Mouse (Mus musculus) Patski (cell line): Measurements from ENCODE around the gene Vamp5. TPM values are rescaled to one million over a fixed set of nuclear protein-coding genes. Genes with fewer than 3 reads are reported as not detected.

Source experiments
- ATAC-seq: fragments of 100-300 bp; one replicate; pipeline ENCODE4 v1.8.0; 2021
- CTCF ChIA-PET: fragments of 350-600 bp; sonication (Branson Sonifier 250); formaldehyde crosslinking; loops from one replicate; lab custom pipeline; 2022; ENCODE audit warnings: inconsistent platforms; lab: Charles Lee
- POLR2A ChIA-PET: fragments of 350-600 bp; sonication (Branson Sonifier 250); formaldehyde crosslinking; loops from one replicate; lab custom pipeline; 2022; ENCODE audit warnings: antibody characterized with exemption, inconsistent platforms; lab: Charles Lee
- DNase-seq: peaks from one replicate; pipeline ENCODE4 v3.0.0-alpha.2; 2011; ENCODE audit warnings: low read depth, low spot score
- H3K27me3 ChIP-seq: fragments of 371-371 bp; one replicate; pipeline ENCODE4 v1.5.1; 2021
- CTCF ChIP-seq: fragments of 100-300 bp; IDR thresholded peaks from one replicate; pipeline ENCODE4 v1.5.1; 2021
- in situ Hi-C: fragments of 300-500 bp; cut with MboI; formaldehyde crosslinking; loops from 3 replicates; pipeline ENCODE4 v1.11.1; 2018; ENCODE audit warnings: low pct_unique_long_range_greater_than_20kb, mixed read lengths
- polyA plus RNA-seq: library from polyadenylated mRNA; unstranded; gene quantifications from one replicate; pipeline ENCODE4 v1.2.3, GENCODE M21; 2021

Vamp5 gene
- 33.2 TPM for polyA plus RNA-seq

GRCm38 (mm10) chr6:72380131-72380770 is at the start of gene Vamp5:
Gene Vamp5 (minus strand): TSS chr6:72380468.
- ChIA-PET CTCF (interaction anchor here (1.1 to 2.2 kb wide), 6 partner anchors 9 to 160 kb away, joined by 3 to 11 read pairs (median 4); partner anchors contain the start of gene Vamp8), POLR2A (interaction anchor here (0.9 to 2.3 kb wide), 4 partner anchors 9 to 34 kb away, joined by 3 to 7 read pairs (median 3); no protein-coding TSS in a partner anchor)
- peak; percentile 88 for TF ChIP-seq CTCF
- H3K27me3 ChIP-seq, result no peaks in the 10 kb centered on the region
- ATAC-seq (peak; percentile 76), DNase-seq (no peak)
- in situ Hi-C loops, result no loop called here

DNA sequence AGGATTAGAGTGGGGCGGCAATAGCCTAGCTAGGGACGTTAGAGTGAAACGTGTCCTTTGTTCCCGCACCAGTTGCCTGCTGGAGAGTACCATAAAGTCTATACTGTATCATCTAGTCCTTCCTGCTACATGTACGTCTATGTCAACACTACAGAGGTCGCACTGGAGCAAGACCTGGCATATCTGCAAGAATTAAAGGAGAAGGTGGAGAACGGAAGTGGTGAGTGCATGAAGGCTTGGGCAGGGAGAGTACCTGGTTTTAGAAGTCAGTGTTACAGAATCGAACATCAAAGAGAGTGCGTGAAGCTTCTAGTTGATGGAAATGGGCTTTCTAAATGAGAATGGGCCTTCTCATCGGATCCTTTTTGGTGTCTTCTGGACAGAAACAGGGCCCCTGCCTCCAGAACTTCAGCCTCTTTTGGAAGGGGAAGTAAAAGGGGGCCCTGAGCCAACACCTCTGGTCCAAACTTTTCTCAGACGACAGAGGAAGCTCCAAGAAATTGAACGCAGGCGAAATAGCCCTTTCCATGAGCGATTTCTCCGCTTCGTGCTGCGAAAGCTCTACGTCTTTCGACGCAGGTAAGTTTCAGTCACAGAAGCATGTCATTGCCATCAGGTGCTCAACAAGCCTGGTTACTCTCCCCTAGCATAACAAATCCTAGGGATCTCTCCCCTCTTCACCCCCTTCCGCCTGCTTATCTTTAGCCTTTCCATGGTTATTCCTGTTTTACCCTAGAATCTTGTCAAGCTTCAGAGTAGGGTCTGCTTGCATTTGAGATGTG is 49.0 kb upstream of the Vamp5 start:
- no peaks in the 10 kb centered on the region for H3K27me3 ChIP-seq

DNA sequence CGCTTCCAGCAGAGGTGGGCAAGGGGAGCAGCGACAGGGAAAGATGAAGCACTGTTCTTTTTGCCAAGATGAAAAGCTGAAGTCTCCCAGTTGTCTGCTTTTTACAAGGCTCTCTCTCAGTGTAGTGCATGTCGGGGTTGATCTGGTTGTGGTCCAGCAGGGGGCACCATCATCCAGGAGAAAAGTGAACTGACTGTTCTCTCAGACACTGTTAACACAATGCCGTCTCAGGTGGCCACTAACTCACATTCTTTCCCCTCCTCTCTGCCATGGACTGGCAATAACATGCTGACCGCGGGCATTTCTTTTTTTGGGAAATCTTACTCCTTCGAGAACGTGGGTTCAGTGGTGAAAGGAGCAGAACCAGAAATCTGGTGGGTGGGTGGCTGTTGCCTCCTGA is 47.8 kb upstream of the Vamp5 start:
- peak; percentile 92 for TF ChIP-seq CTCF
- in situ Hi-C loops, result loop anchor here (5.0 kb wide), 2 partner anchors 109 to 144 kb away; no protein-coding TSS in a partner anchor
- DNase-seq (no peak), ATAC-seq (peak; percentile 71)
- POLR2A ChIA-PET, result no interaction called here
- H3K27me3 ChIP-seq, result no peaks in the 10 kb centered on the region
- CTCF ChIA-PET, result interaction anchor here (1.1 to 7.7 kb wide), 4 partner anchors 103 to 138 kb away, joined by 4 to 54 read pairs (median 6); no protein-coding TSS in a partner anchor

More for the DNA sequence above, 49.0 kb upstream of the Vamp5 start:
- DNase-seq, result no peak
- in situ Hi-C loops, result loop anchor here (5.0 kb wide), 2 partner anchors 108 to 143 kb away; no protein-coding TSS in a partner anchor
- ChIA-PET POLR2A (interaction anchor here (1.0 to 1.1 kb wide), 2 partner anchors 101 to 104 kb away, joined by 3 to 5 read pairs; no protein-coding TSS in a partner anchor), CTCF (interaction anchor here (1.1 to 7.7 kb wide), 4 partner anchors 105 to 149 kb away, joined by 3 to 54 read pairs (median 4); no protein-coding TSS in a partner anchor)
- ATAC-seq, result no peak
- no peak for TF ChIP-seq CTCF

DNA sequence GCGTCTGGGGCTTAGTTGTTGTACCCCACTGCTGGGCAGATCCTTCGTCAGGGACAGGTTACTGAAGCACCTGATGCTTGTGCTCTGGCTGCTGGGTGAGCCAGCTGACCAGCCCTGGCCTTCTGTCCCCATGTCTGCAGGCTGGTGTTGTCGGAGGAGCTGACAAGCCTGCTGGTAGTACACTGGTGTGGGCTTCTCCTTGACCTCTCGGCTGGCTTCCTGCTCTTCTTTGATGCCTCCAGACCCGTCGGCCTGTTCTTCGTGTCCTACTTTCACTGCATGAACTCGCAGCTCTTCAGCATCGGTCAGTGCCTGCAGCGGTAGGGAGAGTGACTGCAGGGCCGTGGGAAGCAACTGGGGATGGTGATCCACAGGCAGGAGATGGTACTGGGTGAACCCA is 45.4 kb upstream of the Vamp5 start:
- no peak for ATAC-seq
- DNase-seq, result no peak
- CTCF ChIA-PET, result interaction anchor here (1.3 to 2.5 kb wide), 2 partner anchors 10 to 110 kb away, joined by 3 to 10 read pairs; partner anchors contain the start of gene Ggcx
- POLR2A ChIA-PET, result interaction anchor here (1.2 to 1.9 kb wide), 2 partner anchors 109 to 122 kb away, joined by 5 to 8 read pairs; no protein-coding TSS in a partner anchor
- in situ Hi-C loops, result loop anchor here (5.0 kb wide), 2 partner anchors 112 to 147 kb away; no protein-coding TSS in a partner anchor
- no peaks in the 10 kb centered on the region for H3K27me3 ChIP-seq
- no peak for TF ChIP-seq CTCF

GRCm38 (mm10) chr6:72420901-72421300 is 40.6 kb upstream of the Vamp5 start:
- DNase-seq (no peak), ATAC-seq (no peak)
- no peaks in the 10 kb centered on the region for H3K27me3 ChIP-seq
- TF ChIP-seq CTCF, result no peak
- ChIA-PET POLR2A (no interaction called here), CTCF (no interaction called here)
- in situ Hi-C loops, result no loop called here

DNA sequence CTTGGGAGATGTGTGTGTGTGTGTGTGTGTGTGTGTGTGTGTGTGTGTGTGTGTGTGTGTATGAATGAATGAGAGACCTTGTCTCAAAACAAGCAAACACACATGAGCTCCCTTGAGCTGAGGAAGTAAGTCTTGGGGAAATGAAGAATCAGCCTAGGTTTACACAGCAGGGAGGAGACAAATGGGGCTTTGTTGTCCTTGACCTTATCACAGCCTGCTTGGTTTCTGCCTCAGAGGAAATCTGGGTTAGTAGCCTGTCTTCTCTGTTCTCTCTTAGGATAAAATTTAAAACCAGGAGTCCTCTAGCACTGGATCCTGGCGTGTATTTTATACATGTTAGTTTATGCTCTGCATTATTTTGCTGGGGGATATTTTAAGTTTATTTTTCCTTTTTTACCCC is 39.5 kb upstream of the Vamp5 start:
- no peak for ATAC-seq
- H3K27me3 ChIP-seq, result no peaks in the 10 kb centered on the region
- in situ Hi-C loops, result no loop called here
- POLR2A ChIA-PET, result interaction anchor here (0.7 kb wide), 1 partner anchor 120 kb away, joined by 4 read pairs; no protein-coding TSS in a partner anchor
- CTCF ChIA-PET, result no interaction called here
- TF ChIP-seq CTCF, result no peak
- no peak for DNase-seq

DNA sequence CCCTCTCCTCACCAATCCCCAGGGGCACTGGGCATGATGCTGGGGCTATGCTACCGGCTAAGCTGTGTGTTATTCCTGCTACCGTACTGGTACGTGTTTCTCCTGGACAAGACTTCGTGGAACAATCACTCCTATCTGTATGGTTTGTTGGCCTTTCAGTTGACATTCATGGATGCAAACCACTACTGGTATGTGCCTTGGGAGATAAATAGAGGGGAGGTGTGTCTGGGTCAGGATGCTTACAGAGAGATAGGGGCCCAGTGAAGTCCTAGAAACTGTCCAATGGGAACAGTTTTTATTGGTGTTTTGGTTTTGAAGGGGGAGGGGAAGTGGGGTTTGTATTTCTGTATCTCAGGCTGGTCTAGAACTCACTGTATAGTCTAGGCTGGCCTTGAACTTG is 38.0 kb upstream of the Vamp5 start:
- H3K27me3 ChIP-seq, result no peaks in the 10 kb centered on the region
- no peak for TF ChIP-seq CTCF
- ChIA-PET POLR2A (interaction anchor here (0.8 kb wide), 1 partner anchor 116 kb away, joined by 3 read pairs; no protein-coding TSS in a partner anchor), CTCF (interaction anchor here (1.0 to 1.5 kb wide), 2 partner anchors 11 to 116 kb away, joined by 3 to 5 read pairs; no protein-coding TSS in a partner anchor)
- no peak for ATAC-seq
- in situ Hi-C loops, result no loop called here
- DNase-seq, result no peak

DNA sequence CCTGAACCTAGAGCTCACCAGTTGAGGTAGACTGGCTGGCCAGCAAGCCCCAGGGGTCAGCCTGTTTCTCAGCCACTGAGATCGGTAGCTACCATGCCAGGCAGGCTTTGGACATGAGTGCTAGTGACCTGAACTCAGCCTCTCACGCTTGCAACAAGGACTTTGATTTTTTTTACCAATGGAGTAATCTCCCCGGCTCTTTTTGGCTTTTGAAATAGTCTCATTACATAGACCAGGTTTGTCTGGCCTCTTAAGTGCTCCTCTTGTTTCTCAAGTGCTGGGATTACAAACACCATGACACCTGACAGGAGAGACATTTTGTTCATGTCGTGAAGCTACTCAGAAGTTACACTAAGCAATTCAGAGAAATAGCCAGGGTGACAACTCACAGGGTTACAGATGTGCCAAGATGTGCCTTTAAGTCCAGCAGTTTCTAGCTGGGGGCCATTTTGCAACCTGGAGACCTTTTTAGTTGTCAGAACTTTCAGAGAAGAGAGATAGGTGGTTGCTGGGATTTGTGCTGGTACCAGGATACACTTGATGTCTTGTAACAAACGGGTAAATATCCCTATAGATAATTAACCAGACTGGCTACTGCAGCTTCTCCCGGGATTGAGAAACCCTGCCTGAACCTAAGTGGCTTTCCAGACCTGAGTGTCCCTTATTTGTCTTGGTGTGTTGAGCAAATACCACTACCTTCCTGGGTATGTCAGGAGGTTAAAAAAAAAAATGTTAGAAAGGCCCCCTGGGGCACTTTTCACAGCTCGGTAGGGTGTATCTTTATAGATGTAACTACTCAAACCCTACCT is 35.9 kb upstream of the Vamp5 start:
- TF ChIP-seq CTCF, result no peak
- no peak for ATAC-seq
- POLR2A ChIA-PET, result no interaction called here

DNA sequence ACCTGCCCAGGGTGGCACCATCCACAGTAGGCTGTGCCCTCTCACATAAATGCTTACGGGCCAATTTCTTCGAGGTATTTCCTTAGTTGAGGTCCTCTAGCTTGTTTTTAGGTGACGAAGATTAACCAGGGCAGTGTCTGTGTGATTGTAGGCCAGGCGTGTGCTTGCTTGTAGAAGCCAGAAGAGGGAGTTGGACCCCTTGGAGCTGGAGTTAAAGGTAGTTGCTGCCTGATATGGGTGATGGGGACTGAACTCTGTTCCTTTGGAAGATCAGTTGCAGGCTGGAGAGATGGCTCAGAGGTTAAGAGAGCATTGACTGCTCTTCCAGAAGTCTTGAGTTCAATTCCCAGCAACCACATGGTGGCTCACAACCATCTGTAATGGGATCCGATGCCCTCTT is 34.9 kb upstream of the Vamp5 start:
- ChIA-PET POLR2A (no interaction called here), CTCF (interaction anchor here (1.0 to 2.8 kb wide), 6 partner anchors 8 to 115 kb away, joined by 3 to 10 read pairs (median 4); partner anchors contain the start of gene Vamp5)
- no peak for ATAC-seq

More for the DNA sequence above, 35.9 kb upstream of the Vamp5 start:
- CTCF ChIA-PET, result interaction anchor here (1.6 to 2.8 kb wide), 3 partner anchors 9 to 17 kb away, joined by 4 to 10 read pairs (median 5); no protein-coding TSS in a partner anchor
- DNase-seq, result no peak
- in situ Hi-C loops, result no loop called here
- H3K27me3 ChIP-seq, result no peaks in the 10 kb centered on the region

More for the DNA sequence above, 34.9 kb upstream of the Vamp5 start:
- DNase-seq, result no peak
- no peaks in the 10 kb centered on the region for H3K27me3 ChIP-seq
- TF ChIP-seq CTCF, result no peak
- in situ Hi-C loops, result no loop called here
